Mouse (Mus musculus) CH12.LX (cell line): ENCODE results near the gene Kcnc3. TPM values are rescaled to one million over a fixed set of nuclear protein-coding genes. Genes with fewer than 3 reads are reported as not detected.

ENCODE experiments used
- DNase-seq: peaks from one replicate; pipeline ENCODE4 v3.0.0-alpha.2; 2013; ENCODE audit errors: extremely low read depth
- H3K27ac ChIP-seq: 2 replicates; pipeline ENCODE4 v1.5.1; 2012; ENCODE audit warnings: low read depth, mild to moderate bottlenecking, control low read depth, moderate library complexity; ENCODE audit not compliant: insufficient read depth
- H3K27me3 ChIP-seq: replicated peaks from 2 replicates; pipeline ENCODE3; 2012; ENCODE audit warnings: inconsistent platforms
- H3K36me3 ChIP-seq, 2 experiments: replicated peaks in 1 of 2; 2 replicates each; pipeline versions ENCODE3 to v1.6.1; 2012; ENCODE audit warnings: inconsistent platforms in 1 of 2, low read length in 1 of 2, mild to moderate bottlenecking in 1 of 2, mixed read lengths in 1 of 2, moderate library complexity in 1 of 2; ENCODE audit not compliant: control insufficient read depth in 1 of 2, insufficient read depth in 1 of 2
- H3K4me1 ChIP-seq, 2 experiments: 2 replicates each; pipeline ENCODE4 v1.6.1; 2012; ENCODE audit warnings: inconsistent platforms in 1 of 2, moderate library complexity in 1 of 2; ENCODE audit not compliant: insufficient read depth in 2 of 2, control insufficient read depth in 1 of 2
- H3K4me2 ChIP-seq: 2 replicates; pipeline ENCODE4 v1.6.1; 2012; ENCODE audit warnings: low read depth, mild to moderate bottlenecking, control low read depth; ENCODE audit not compliant: poor library complexity, insufficient read depth, severe bottlenecking
- H3K4me3 ChIP-seq, 3 experiments: fragments of 150-350 bp in 1 of 3; sonication (generic) in 1 of 3; replicated peaks in 1 of 3; 2 replicates each; pipeline versions ENCODE3 to v1.5.1; 2011 to 2012; ENCODE audit warnings: low read depth in 2 of 3, low read length in 2 of 3, mild to moderate bottlenecking in 2 of 3, moderate library complexity in 2 of 3, control low read depth in 1 of 3, improper control_type of control experiment in 1 of 3, inconsistent platforms in 1 of 3, mixed read lengths in 1 of 3; ENCODE audit not compliant: poor library complexity in 1 of 3
- H3K79me2 ChIP-seq: replicated peaks from 2 replicates; pipeline ENCODE4 v1.6.1; 2012; ENCODE audit warnings: mild to moderate bottlenecking, moderate library complexity; ENCODE audit not compliant: control insufficient read depth, poor library complexity, insufficient read depth, severe bottlenecking; ENCODE audit errors: extremely low read depth
- H3K9ac ChIP-seq: 2 replicates; pipeline ENCODE4 v1.6.1; 2012; ENCODE audit warnings: low read depth, mild to moderate bottlenecking, control low read depth, moderate library complexity; ENCODE audit not compliant: insufficient read depth
- H3K9me3 ChIP-seq: replicated peaks from 2 replicates; pipeline ENCODE3; 2012; ENCODE audit warnings: low read length, inconsistent platforms, mixed read lengths
- CHD1 ChIP-seq: IDR thresholded peaks from 2 replicates; pipeline ENCODE4 v1.6.1; 2012; ENCODE audit warnings: low read depth, low read length, improper control_type of control experiment, inconsistent platforms
- CHD2 ChIP-seq: IDR thresholded peaks from 2 replicates; pipeline ENCODE4 v1.6.1; 2011; ENCODE audit warnings: low read length, improper control_type of control experiment
- CTCF ChIP-seq, 2 experiments: IDR thresholded peaks in 1 of 2; conservative IDR thresholded peaks in 1 of 2; 2 replicates each; pipeline ENCODE4 v1.5.1; 2011 to 2012; ENCODE audit warnings: low read depth in 2 of 2, low read length in 2 of 2, improper control_type of control experiment in 1 of 2, inconsistent platforms in 1 of 2, mild to moderate bottlenecking in 1 of 2, moderate library complexity in 1 of 2
- E2F4 ChIP-seq: IDR thresholded peaks from 2 replicates; pipeline ENCODE4 v1.6.1; 2011; ENCODE audit warnings: low read depth, low read length, improper control_type of control experiment; ENCODE audit not compliant: insufficient replicate concordance
- ETS1 ChIP-seq: conservative IDR thresholded peaks from 2 replicates; pipeline ENCODE4 v1.6.1; 2012; ENCODE audit warnings: low read depth, mild to moderate bottlenecking, inconsistent platforms, low read length, improper control_type of control experiment, moderate library complexity
- GABPA ChIP-seq: IDR thresholded peaks from 2 replicates; pipeline ENCODE4 v1.6.1; 2012; ENCODE audit warnings: low read depth, low read length, improper control_type of control experiment, inconsistent platforms; ENCODE audit not compliant: insufficient replicate concordance
- HCFC1 ChIP-seq: IDR thresholded peaks from 2 replicates; pipeline ENCODE4 v1.6.1; 2012; ENCODE audit warnings: low read depth, mild to moderate bottlenecking, inconsistent platforms, low read length, improper control_type of control experiment
- JUN ChIP-seq: IDR thresholded peaks from 2 replicates; pipeline ENCODE4 v1.6.1; 2011; ENCODE audit warnings: low read depth, mild to moderate bottlenecking, low read length, improper control_type of control experiment, moderate library complexity; ENCODE audit not compliant: insufficient read depth
- JUND ChIP-seq: conservative IDR thresholded peaks from 2 replicates; pipeline ENCODE4 v1.6.1; 2011; ENCODE audit warnings: low read depth, low read length, improper control_type of control experiment
- KAT2A ChIP-seq: IDR thresholded peaks from 2 replicates; pipeline ENCODE4 v1.6.1; 2012; ENCODE audit warnings: low read length, improper control_type of control experiment, inconsistent platforms; ENCODE audit not compliant: insufficient replicate concordance
- MAFK ChIP-seq: IDR thresholded peaks from 2 replicates; pipeline ENCODE4 v1.6.1; 2011; ENCODE audit warnings: low read length, improper control_type of control experiment; ENCODE audit not compliant: insufficient replicate concordance
- MAZ ChIP-seq: IDR thresholded peaks from 2 replicates; pipeline ENCODE4 v1.6.1; 2012; ENCODE audit warnings: low read depth, mild to moderate bottlenecking, inconsistent platforms, low read length, improper control_type of control experiment, moderate library complexity
- MEF2A ChIP-seq: IDR thresholded peaks from 2 replicates; pipeline ENCODE4 v1.6.1; 2014; ENCODE audit warnings: low read depth, mild to moderate bottlenecking, inconsistent platforms, low read length, improper control_type of control experiment, borderline replicate concordance
- MXI1 ChIP-seq: IDR thresholded peaks from 2 replicates; pipeline ENCODE4 v1.6.1; 2011; ENCODE audit warnings: mild to moderate bottlenecking, low read depth, low read length, improper control_type of control experiment
- MYC ChIP-seq: IDR thresholded peaks from 2 replicates; pipeline ENCODE4 v1.6.1; 2011; ENCODE audit warnings: low read depth, mild to moderate bottlenecking, improper control_type of control experiment, low read length
- NELFE ChIP-seq: IDR thresholded peaks from 2 replicates; pipeline ENCODE4 v1.6.1; 2011; ENCODE audit warnings: low read depth, low read length, improper control_type of control experiment
- NRF1 ChIP-seq: IDR thresholded peaks from 2 replicates; pipeline ENCODE4 v1.6.1; 2014; ENCODE audit warnings: low read depth, mild to moderate bottlenecking, inconsistent platforms, low read length, improper control_type of control experiment, moderate library complexity
- PAX5 ChIP-seq: IDR thresholded peaks from 2 replicates; pipeline ENCODE4 v1.6.1; 2012; ENCODE audit warnings: low read length, inconsistent platforms, mixed read lengths
- POLR2A ChIP-seq: IDR thresholded peaks from 2 replicates; pipeline ENCODE4 v1.6.1; 2011; ENCODE audit warnings: low read depth, mild to moderate bottlenecking, improper control_type of control experiment, low read length
- POLR2AphosphoS2 ChIP-seq: IDR thresholded peaks from 2 replicates; pipeline ENCODE4 v1.6.1; 2011; ENCODE audit warnings: low read depth, low read length, improper control_type of control experiment
- RAD21 ChIP-seq: IDR thresholded peaks from 2 replicates; pipeline ENCODE4 v1.6.1; 2011; ENCODE audit warnings: low read depth, mild to moderate bottlenecking, low read length, improper control_type of control experiment, moderate library complexity
- SIN3A ChIP-seq: IDR thresholded peaks from 2 replicates; pipeline ENCODE4 v1.6.1; 2012; ENCODE audit warnings: low read length, improper control_type of control experiment, inconsistent platforms
- SMC3 ChIP-seq: IDR thresholded peaks from 2 replicates; pipeline ENCODE4 v1.6.1; 2011; ENCODE audit warnings: low read depth, low read length, improper control_type of control experiment
- TBP ChIP-seq: conservative IDR thresholded peaks from 2 replicates; pipeline ENCODE4 v1.6.1; 2011; ENCODE audit warnings: low read depth, low read length, improper control_type of control experiment
- TCF12 ChIP-seq: IDR thresholded peaks from 2 replicates; pipeline ENCODE4 v1.6.1; 2014; ENCODE audit warnings: low read depth, mild to moderate bottlenecking, inconsistent platforms, low read length, improper control_type of control experiment
- USF1 ChIP-seq: IDR thresholded peaks from 2 replicates; pipeline ENCODE4 v1.6.1; 2014; ENCODE audit warnings: low read depth, mild to moderate bottlenecking, inconsistent platforms, low read length, improper control_type of control experiment
- USF2 ChIP-seq: conservative IDR thresholded peaks from 2 replicates; pipeline ENCODE4 v1.6.1; 2011; ENCODE audit warnings: low read depth, low read length, improper control_type of control experiment
- ZC3H11A ChIP-seq: IDR thresholded peaks from 2 replicates; pipeline ENCODE4 v1.6.1; 2012; ENCODE audit warnings: low read depth, mild to moderate bottlenecking, inconsistent platforms, low read length, improper control_type of control experiment
- ZKSCAN1 ChIP-seq: IDR thresholded peaks from 2 replicates; pipeline ENCODE4 v1.6.1; 2012; ENCODE audit warnings: low read depth, inconsistent platforms, low read length, improper control_type of control experiment, borderline replicate concordance
- ZMIZ1 ChIP-seq: IDR thresholded peaks from 2 replicates; pipeline ENCODE4 v1.6.1; 2012; ENCODE audit warnings: low read depth, mild to moderate bottlenecking, inconsistent platforms, low read length, improper control_type of control experiment
- ZNF384 ChIP-seq: IDR thresholded peaks from 2 replicates; pipeline ENCODE4 v1.6.1; 2012; ENCODE audit warnings: low read depth, low read length, improper control_type of control experiment, inconsistent platforms
- dilution Hi-C: fragments of 300-500 bp; cut with MboI; formaldehyde crosslinking; loops from 2 replicates; pipeline ENCODE4 v1.14.3; 2020; ENCODE audit warnings: low sequenced_read_pairs; ENCODE audit not compliant: extremely low pct_unique_long_range_greater_than_20kb, extremely low pct_ligation_motif_present
- in situ Hi-C: fragments of 300-500 bp; cut with MboI; formaldehyde crosslinking; loops from 3 replicates; pipeline ENCODE4 v1.14.3; 2019; ENCODE audit warnings: low sequenced_read_pairs, low pct_ligation_motif_present, low pct_unique_long_range_greater_than_20kb, mixed read lengths
- polyA plus RNA-seq: library from polyadenylated mRNA; unstranded; fragments of >175 nt; gene quantifications from 2 replicates; pipeline ENCODE4 v1.2.1, GENCODE M21; 2012; ENCODE audit warnings: low read depth; ENCODE audit not compliant: insufficient read length
- total RNA-seq, 2 experiments: library from RNA; depleted of rRNA; stranded (reverse); fragments of 300-350 nt in 1 of 2; fragments of >200 nt in 1 of 2; gene quantifications; 2 replicates each; pipeline ENCODE4 v1.2.3; 2012 to 2014

Kcnc3 gene
- total and polyA plus RNA-seq, 3 experiments: 0.31 to 5.6 (median 1.7) TPM

GRCm38 (mm10) chr7:44649094-44649610, 58.7 kb downstream of the Kcnc3 start:
- Histone ChIP-seq H3K4me3 (no peak overlapping the region), H3K79me2 (no peaks in the 10 kb centered on the region)
- no peak for DNase-seq
- no peak for TF ChIP-seq ZNF384
- 0 out of 2 replicates have a peak, but pooled peaks have one; percentile 9 for TF ChIP-seq MEF2A
- TF ChIP-seq, all 38 proteins: peak for 1
- no peaks in the 10 kb centered on the region for H3K27me3 ChIP-seq
- no peak overlapping the region for H3K27ac ChIP-seq
- dilution Hi-C loops: no loop called here
- peaks cover 32 to 47% of the 10 kb centered on the region in 2 experiments for H3K4me1 ChIP-seq
- H3K4me2 ChIP-seq: no peak overlapping the region
- no peaks in the 10 kb centered on the region for H3K9me3 ChIP-seq
- no peak overlapping the region for H3K9ac ChIP-seq
- in situ Hi-C loops: loop anchor here (5.0 to 10.0 kb wide), 3 partner anchors 64 to 384 kb away; partner anchors contain the start of gene Gm15517
- no peaks in the 10 kb centered on the region for H3K36me3 ChIP-seq

- dilution Hi-C loops (no loop called here), in situ Hi-C loops (loop anchor here (5.0 to 10.0 kb wide), 4 partner anchors 65 to 385 kb away; partner anchors contain the start of gene Gm15517)
- no peaks in the 10 kb centered on the region for H3K79me2 ChIP-seq
- no peak overlapping the region for H3K9ac ChIP-seq
- H3K9me3 ChIP-seq: no peaks in the 10 kb centered on the region
- H3K4me2 ChIP-seq: no peak overlapping the region
- H3K4me1 ChIP-seq: peaks cover 25 to 38% of the 10 kb centered on the region in 2 experiments
- peak; percentile 86 for DNase-seq
- H3K27ac ChIP-seq: no peak overlapping the region
- no peaks in the 10 kb centered on the region for H3K36me3 ChIP-seq
- no peaks in the 10 kb centered on the region for H3K27me3 ChIP-seq
- H3K4me3 ChIP-seq: no peak overlapping the region
- peak; percentile 55 for TF ChIP-seq USF2
- peak; percentile 53 for TF ChIP-seq ZC3H11A
- TF ChIP-seq MYC: 0 out of 2 replicates have a peak, but pooled peaks have one; percentile 37
- no peak for TF ChIP-seq KAT2A
- TF ChIP-seq ETS1: 0 out of 2 replicates have a peak, but pooled peaks have one; percentile 21
- no peak for TF ChIP-seq E2F4
- TF ChIP-seq ZNF384: peak; percentile 22; the same call in 1 of the 2 replicates
- TF ChIP-seq CHD2: peak; percentile 37; the same call in 1 of the 2 replicates
- no peak for TF ChIP-seq MAFK
- TF ChIP-seq POLR2AphosphoS2: no peak
- TF ChIP-seq TBP: no peak
- TF ChIP-seq POLR2A: no peak
- peak; percentile 82 to 94 for TF ChIP-seq CTCF (conservative IDR thresholded peaks at IDR 0.05 in 1 of 2, IDR thresholded peaks at IDR 0.05 in 1 of 2; ENCODE audit: low read depth in 2 of 2, low read length in 2 of 2)
- TF ChIP-seq USF1: peak; percentile 64
- TF ChIP-seq TCF12: peak; percentile 41; the same call in 1 of the 2 replicates
- no peak for TF ChIP-seq JUN
- TF ChIP-seq MAZ: peak; percentile 74; the same call in 1 of the 2 replicates
- peak; percentile 81 for TF ChIP-seq SMC3
- TF ChIP-seq SIN3A: peak; percentile 61
- no peak for TF ChIP-seq JUND
- no peak for TF ChIP-seq ZKSCAN1
- no peak for TF ChIP-seq PAX5
- peak; percentile 50; the same call in 1 of the 2 replicates for TF ChIP-seq MEF2A
- peak; percentile 66 for TF ChIP-seq MXI1
- no peak for TF ChIP-seq GABPA
- TF ChIP-seq RAD21: peak; percentile 93
- no peak for TF ChIP-seq CHD1
- peak; percentile 37 for TF ChIP-seq HCFC1
- no peak for TF ChIP-seq ZMIZ1
- TF ChIP-seq NELFE: peak; percentile 75; the same call in 1 of the 2 replicates
- peak; percentile 46; the same call in 1 of the 2 replicates for TF ChIP-seq NRF1
Observed at GRCm38 (mm10) chr7:44649990-44650389, 59.5 kb downstream of the Kcnc3 start.
